Mouse (Mus musculus): ENCODE results near the gene 1110012L19Rik.
"Not testable (repeated sequence)": the region's sequence is repeated elsewhere in the genome, so short reads cannot be mapped to it uniquely, and the experiment has no call there.

1110012L19Rik gene

DNA sequence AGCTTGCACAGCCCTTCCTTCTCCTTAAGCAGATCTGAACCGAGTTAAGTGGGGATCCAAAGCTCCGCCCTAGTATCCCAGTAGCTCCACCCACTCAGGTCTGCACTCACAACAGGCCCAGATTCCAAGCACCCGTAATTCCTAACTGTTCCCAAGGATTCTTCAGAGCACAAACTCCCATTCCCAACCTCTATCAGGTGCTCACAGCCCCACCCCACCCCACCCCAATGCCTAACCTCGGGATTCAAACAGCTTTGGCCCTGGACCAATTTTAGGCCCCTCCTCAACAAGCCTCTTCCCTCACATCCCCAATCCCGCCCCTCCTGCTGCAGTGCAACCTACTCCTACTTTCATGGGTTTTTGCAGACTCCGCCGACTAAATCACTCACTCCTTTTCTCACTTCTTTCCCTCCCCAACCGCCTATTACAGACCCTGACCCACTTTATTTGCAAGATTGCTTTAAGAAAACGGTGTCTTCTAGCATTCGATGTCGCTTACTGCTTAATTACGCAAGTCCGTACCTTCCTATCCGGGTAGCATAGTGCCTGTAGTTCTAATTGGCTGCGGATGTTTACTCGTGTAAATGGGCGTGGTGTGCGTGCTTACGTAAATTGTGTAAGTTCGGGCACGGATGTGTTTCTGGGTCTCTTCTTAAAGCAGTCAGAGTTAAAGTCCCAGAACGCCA lies at the start of gene 1110012L19Rik:
Gene 1110012L19Rik (plus strand): TSS at position 602 of the 686 bp plus-strand sequence.
- peak; percentile 88 to 89 for DNase-seq (ENCODE audit: low spot score in 2 of 2)

- DNase-seq (ENCODE audit: low spot score in 2 of 2) = no peak
These were observed 22.7 kb upstream of the 1110012L19Rik start for GRCm38 (mm10) chrX:70362985-70363384.

GRCm38 (mm10) chrX:70363446-70363845 lies 22.2 kb upstream of the 1110012L19Rik start:
- DNase-seq (ENCODE audit: low spot score in 2 of 2) = peak in 1 of 2 experiments; percentile 7

DNA sequence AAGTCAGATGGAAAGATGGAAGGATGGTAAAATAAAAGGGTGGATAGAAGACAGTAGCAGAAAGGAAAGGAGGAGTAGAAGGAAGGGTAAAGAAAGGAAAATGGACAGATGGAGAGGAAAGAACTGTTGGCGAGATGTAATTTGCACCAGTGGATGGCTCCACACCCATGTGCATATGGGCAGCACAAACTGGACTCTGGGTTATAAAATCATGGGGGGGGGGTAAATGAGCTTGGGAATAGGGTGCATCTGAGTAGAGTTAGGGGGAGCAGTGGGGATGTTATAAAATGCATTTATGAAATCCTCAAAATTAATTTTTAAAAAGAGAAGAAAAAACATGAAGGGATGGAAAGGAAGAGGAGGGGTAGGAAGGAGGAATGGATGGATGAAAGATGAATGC lies 21.5 kb upstream of the 1110012L19Rik start:
- DNase-seq (ENCODE audit: low spot score in 2 of 2) = no peak

GRCm38 (mm10) chrX:70364661-70365613 lies 20.7 kb upstream of the 1110012L19Rik start, which contains the start of gene Ids:
Gene Ids, minus strand, starts transcription at chrX:70365084.
- peak; percentile 86 to 88 for DNase-seq (ENCODE audit: low spot score in 2 of 2)

DNA sequence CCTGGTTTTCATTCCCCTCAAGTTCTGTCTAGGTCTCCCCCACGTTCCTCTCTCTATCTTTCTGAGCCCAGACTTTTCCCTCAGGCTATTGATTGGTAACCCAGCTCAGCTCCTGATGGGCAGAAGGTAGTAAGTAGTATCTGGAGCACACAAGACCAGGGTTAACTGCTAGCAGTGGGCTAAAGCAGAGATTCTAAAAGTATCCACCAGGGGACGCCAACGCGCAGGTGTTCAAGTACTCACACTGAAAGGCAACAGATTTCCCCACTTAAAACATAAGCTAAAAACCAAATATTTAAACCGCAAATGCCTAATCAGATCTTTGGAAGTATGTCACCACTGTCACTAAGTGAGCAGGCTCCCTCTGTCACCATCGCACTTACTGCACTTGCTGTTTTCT lies 15.9 kb upstream of the 1110012L19Rik start:
- DNase-seq (ENCODE audit: low spot score in 2 of 2) = not testable (repeated sequence)

GRCm38 (mm10) chrX:70374469-70375110 lies 11.1 kb upstream of the 1110012L19Rik start:
- DNase-seq (ENCODE audit: low spot score in 2 of 2) = not testable (repeated sequence)

DNA sequence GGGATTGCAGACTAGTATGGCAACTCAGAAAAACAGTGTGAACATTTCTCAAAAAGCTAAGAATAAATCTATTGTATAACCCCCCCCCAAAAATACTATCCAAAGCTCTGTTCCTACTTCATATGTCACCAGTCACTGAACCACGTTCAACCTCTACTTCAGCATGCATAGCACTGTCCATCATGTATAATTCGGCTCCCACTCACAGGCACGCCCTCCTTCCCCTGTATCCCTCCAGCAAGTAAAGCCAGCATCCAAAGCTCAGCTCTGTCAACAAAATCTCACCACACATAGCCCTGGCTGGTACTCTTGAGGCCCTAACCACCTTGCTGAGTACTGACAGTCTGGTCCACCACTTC lies 781 bp upstream of the 1110012L19Rik start:
- no peak for DNase-seq (ENCODE audit: low spot score in 2 of 2)

DNA sequence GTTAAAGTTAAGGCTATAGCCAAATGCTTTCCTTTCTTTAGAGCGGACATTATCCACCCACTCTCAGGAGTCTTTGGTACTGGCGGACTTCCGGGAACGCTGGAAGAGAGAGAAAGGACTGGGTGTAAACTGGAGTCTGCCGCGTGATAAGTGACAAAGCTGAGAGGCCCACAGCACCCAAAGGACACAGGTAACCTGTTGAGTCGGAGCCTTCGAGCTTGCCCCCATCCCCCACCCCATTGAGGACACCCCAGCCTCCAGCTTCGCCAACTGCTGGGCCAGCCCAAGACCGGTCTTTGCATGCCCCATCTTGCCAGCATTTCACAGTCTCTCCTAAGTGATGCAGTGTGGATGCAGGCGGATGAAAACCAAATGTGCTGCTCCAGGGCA lies 280 bp downstream of the 1110012L19Rik start:
- DNase-seq (ENCODE audit: low spot score in 2 of 2) = no peak

DNA sequence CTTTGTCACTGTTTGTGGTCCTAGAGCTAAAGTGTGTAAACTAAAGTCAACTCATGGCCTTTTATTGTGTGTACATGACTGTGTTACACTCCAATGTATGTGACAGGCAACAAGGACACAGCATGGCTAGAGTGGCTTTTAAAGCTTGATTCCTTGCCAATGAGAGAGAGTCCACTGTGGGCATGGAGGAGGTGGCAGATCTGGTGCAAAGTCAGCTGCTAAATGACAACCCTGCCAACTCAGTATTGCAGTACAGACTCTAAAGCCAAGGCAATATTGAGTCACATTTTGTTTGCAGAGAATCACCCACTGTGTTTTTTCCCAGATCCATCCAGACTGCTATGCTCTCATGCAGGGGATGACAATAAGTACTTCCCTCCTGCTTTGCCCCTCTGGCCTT lies 7.0 kb downstream of the 1110012L19Rik start:
- DNase-seq (ENCODE audit: low spot score in 2 of 2) = not testable (repeated sequence)

GRCm38 (mm10) chrX:70425473-70425872 lies 39.8 kb downstream of the 1110012L19Rik start:
- not testable (repeated sequence) for DNase-seq (ENCODE audit: low spot score in 2 of 2)

Measured in heart, adult 9 months (tissue).